Mouse (Mus musculus) CD8-positive naive resting alpha-beta T cell, adult 2 months (primary cell): ENCODE measurements around the gene Pml.

Experiments
- DNase-seq, 2 experiments: peaks; one replicate each; pipeline ENCODE4 v3.0.0; 2022; ENCODE audit warnings: low read depth in 2 of 2, low spot score in 2 of 2

The Pml gene

DNA sequence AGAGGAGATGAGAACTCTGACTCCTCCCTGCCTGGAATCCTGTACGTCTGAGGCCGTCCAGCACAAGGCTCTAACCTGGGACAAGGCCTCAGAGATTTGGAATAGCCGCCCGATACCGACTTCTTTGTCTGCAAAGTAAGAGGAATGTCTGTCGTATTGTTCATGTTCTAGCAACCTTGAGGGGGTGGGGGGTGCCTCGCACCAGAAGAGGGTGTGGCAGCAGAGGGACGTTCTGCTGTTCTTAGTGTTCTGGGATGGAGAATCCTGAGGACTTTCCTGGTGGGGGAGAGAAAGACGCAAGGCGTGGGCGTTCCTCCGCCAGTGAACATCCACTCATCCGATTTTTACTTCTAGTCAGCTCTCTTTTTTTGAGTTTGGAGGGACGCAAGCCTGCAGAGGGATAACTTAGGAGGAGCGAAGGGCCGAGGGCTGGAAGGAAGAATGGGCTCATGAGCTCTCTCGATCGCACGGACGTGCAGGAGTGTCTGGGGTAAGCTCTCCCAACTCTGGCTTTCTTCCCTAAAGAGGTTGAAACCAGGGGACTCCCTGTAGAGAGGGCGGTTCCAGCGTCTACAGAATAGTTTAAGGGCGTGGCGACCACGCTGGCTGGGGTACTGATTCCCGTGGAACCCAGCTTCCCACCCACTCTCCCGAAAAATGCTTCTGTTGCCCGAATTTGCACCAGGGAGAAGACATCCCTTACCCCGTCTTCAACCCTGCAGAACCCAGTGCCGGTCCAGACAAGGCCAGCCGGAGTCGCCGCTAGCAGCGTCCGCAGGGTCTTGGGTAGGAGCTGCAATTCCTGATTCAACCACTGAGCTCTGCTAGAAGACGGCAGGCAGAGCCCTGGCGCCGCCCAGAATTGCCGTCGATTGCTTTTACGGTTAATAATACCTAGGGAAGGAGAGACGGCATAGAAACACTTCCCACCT lies 45.8 kb downstream of the Pml start, which contains the start of the genes Islr and Islr2:
Islr (minus strand) TSS at position 791 of the 932 bp plus-strand sequence.
Islr2 (minus strand) TSS at position 804 of the 932 bp plus-strand sequence.
- DNase-seq: peak; percentile 27 to 51

DNA sequence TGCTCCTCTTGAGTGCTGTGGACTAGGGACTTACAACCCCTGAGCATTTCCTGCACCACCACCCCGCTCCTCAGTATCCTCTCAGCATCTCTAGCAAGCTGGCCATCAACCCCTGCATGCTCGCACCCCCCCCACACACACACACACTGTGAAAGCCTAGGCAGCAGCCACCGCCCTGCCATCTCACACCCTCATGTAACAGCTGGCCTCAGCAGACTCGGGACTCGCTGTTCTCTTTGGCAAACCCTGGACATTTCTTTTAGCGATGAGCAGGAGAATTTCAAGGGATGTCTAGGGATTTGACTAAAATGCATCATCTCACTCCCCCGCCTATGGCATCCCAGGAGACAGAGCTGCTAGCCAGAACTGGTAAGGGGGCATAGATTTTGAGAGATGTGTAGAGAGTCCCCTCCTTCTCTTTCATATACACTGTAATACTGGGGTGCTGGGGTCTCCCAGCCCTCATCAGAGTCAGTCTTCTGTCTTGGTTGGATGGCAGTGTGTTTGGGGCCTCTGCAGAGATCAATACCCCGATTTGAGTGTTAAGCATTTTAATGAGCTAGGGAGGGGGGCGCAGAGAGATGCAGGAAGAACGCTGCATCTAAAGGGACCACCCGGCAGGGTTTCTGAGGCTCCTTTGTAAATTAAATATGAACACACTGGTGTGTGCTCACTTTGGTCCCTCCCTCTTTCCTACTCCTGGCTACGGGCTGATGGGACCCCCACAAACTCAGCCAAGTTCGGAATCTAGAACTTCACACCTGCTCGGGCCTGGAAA lies 46.7 kb downstream of the Pml start:
- no peak for DNase-seq

DNA sequence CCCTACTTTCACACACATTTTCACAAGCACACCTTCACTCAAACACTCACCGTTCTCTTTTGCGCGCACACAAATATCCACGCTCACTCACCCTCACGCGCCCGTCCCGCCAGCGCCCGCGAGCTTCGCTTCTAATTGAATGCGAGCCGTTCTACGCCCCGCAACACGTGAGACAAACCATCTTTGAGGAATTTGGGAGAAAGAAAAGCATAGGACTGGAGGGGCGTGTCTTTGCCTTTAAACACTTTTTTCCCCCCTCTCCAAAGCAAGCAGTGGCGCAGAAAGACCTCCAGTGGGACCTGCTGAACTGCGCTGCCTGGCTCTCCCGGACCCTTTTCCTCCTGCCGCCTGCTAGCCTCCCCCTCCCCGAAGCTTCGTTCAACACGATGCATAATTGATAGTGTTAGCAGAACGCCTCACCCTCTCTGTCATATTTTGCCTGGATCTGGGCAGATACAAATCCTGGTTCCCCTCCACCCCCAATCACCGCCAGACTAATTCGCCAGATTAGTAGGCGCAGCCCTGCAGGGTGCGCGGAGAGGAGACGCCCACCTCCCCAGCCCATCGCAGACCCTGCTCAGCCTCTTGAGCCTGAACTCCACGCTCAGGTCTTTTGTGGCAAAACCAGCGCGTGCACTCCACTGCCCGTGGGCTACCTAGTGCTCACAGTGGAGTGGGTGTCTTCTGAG lies 47.6 kb downstream of the Pml start:
- DNase-seq: no peak

DNA sequence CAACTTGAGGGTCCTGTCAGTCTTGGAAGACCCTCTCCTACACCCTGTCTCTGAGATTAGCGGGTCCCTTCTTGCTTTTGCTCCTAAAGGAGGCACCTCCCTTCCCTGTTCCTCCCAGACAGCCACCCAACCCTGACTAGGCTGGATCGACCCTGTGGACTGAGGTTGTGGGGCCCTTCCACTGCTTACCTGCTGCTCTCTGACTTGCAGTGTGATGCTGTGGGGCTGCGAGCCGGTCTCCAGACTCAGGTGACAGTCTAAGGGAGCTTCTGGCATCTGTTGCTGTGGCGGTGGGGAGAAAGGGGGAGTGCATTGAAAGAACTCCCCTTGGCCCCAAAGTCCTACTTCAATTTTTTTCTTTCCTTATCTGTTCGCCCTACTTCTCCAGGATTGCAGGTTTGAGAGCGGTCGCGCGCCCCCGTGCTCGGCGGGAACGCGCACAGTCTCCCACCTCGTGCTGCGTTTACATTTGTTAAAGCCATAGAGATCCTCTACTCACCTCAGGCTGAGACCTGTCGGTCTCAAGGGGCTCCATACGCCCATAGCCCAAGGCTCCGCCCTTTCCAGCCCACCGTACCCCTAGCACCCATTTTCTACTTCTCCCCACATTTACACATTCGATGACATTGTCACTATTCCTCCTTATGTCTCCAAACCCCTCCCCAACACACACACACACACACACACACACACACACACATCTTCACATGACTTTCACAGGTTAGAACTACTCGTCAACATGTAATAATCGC lies 48.3 kb downstream of the Pml start:
- no peak for DNase-seq

DNA sequence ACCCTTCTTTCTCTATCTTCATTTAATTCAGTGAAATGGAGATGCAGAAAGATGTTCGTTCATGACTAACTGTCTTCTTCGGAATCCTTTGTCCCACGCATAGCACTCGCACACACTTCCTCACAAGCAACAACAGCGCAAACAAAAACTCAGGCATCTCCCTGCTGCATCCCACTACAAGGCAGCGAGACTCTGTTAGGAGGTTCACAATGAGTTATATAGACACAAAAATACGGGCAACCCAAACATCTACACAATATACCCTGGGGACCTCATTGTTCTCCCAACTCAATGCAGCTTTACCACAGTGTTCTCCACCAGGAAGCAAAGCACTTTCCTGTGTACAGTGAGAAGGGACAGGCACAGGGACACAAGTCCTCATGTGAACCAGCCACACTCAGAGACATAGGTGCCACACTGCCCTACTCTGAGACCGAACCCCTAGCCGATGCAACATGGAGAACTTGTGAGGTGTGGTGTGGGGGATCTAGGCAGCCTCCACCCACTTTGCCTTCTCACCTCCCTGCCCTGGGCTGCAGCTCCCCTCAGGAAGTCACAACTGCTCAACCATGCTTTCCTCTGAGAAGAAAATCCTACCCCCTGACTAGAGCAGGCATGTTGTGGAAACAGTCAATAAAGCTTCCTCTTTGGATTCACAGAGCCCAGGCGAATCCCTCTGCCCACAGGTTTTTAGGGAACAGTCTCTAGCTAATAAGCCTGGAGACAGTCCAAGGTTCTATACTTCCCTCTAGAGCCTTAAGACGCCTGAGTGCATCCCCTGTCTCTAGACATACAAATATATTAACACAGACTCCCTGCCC lies 49.1 kb downstream of the Pml start:
- DNase-seq: no peak

DNA sequence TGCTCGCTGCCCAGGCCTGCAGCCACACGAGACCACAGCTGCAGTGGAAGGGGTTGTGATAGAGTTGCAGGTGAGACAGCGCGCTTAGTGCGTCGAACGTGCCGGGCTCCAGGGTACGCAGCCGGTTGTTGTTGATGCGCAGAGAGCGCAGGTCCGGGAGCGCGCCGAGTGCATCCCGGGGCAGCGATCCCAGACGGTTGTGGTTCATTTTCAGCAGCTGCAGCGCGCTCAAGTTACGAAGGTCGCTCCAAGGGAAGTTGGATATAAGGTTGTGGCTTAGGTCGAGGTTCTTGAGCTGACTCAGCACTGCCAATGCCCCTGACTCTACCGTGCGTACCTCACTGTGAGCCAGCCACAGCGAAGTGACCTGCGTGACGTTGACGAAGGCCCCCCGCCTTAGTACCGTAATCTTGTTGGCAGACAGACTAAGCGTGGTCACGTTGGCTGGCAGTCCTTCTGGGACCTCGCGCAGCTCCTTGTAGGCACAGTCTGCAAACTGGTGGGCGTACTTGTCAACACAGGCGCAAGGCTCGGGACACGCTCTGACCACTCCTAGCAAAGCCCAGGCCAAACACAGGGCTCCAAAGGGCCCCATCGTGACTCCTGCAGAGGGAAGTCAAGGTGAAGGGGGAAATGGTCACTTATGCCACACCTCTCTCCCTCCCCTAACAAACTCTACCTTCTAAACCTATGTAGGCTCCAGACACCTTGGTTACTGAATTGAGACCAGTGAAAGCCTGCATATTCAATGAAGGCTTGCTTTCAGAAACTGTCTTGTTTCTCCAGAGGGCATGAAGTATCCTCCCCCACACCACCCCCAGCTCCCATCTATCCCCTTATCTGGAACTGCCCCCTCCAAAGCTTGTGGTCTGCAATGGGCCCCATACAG lies 50.0 kb downstream of the Pml start:
- no peak for DNase-seq

DNA sequence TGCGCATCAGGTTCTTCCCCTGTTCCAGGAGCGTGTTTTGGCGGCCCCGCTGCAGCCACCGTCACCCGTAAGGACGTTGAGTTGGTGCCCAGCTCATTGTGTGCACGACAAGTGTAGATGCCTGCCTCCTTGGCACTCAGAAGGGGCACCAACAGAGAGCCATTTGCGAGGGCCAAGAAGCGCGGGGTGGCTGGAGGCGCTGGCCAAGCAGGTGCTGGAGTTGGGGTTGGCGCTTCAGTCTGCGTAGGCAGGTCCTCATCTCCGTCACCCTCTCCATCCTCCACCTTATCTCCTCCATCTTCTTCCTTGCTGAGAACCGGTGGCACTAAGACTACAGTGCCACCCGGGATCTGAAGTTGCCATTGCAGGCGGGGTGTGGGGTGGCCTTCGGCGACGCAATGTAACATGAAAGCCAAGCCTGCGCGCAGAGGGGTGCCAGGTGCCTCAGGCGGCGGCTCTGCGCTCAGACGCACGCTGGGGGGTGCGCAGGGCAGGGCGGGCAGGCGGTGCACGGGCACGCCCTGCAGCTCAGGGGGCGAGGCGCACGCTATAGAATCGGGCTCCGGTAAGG lies 50.7 kb downstream of the Pml start:
- no peak for DNase-seq

DNA sequence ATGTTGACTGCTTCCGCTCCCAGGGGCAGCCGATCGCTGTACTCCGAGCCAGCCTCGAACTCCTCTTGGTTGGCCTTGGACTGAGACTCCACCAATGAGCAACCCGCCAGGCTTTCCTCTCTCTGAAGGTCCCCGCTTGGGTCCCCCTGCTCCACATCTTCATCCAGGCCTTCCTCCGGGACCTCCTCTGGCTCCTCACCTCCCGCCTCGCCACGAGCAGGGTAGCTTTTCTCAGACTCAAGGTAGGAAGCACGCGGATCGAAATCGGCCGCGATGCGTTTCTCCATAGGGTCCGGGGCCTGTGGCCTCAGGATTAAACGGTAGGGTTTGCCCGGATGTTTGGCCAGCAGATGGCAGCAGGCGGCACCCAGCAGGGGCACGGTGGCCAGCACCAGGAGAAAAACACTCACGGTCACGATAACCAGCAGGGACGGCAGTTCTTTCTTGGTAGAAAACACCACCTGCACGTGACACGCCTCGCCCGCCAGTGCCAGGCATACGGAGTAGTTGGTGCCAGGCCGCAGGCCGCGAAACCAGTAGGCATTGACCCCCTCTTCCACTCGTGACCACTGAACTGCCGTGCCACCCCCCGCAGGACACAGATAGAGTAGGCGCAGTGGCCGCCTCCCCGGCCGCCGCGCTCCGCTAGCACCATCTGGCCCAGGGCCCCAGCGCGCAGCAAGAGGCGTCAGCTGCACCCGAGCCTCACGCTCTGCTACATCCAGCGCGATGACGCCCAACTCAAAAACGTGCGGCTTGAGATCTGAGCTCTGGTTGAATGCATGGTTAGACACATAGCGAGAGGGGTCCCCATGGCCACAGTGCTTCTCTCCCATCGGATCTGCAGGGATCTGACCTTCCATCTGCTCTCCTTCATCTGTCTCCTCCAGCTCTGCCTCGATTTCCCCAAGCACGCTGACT lies 51.5 kb downstream of the Pml start:
- no peak for DNase-seq

DNA sequence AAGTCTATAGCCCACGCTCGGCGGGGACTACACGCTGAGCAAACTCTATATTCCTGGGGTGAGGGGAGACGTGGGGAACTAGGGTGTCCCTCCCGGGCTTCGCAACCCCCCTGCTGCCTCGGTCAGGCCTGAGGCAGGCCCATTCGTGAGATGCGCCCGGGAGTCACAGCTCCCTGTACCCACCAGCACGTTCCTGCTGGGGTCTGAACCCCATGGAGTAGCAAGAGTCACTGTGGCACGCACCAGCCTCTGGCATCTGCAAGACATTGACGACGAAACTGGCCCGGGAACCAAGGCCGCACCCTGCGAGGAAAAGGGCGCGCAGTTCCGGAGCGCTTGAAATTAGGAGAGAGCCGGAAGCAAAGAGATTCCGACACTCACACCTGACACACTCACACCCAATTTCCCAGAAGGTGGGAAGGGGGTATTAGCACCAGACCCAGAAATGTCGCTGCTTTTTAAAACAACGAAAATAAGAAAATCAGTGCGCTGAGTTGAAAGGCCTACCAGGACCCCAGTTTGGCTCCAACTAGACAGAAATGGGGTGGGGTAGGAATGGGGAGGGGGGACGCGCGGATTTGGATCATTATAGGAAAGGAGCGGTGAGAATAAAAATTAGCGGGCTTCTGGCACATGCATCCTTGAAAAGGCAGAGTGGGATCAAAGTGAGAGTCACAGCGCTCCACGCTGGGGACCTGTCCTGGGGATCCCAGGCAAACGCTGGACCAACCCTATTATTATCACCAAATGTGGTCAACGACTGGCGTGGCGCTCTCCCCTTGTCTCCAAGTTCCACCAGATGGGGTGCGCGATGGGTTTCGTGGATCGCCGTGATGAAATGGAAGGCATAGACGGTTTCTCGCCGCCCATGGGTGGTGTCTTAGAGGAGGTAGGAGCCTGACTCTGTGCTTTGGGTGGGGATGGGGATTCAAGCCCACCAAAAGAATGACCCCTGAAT lies 52.7 kb downstream of the Pml start:
- no peak for DNase-seq

DNA sequence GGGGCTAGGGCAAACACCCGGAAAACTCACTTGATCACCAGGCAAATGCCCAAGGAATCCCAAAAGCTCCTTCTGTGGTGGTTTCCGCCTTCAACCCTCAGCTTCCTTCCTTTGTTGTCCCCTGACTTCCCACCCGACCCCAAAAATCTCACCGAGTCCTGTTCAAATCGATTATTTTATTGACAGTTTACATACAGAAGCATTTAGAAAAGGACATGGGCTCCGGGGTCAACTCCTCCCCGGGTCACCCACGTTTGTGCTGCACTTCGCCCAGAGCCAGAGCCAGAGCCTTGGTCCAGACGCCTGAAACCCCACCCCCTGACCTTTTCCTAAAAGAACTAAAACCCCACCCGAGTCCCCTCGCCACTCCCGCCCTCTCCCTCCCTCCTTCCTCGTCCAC lies 53.4 kb downstream of the Pml start:
- DNase-seq: no peak

DNA sequence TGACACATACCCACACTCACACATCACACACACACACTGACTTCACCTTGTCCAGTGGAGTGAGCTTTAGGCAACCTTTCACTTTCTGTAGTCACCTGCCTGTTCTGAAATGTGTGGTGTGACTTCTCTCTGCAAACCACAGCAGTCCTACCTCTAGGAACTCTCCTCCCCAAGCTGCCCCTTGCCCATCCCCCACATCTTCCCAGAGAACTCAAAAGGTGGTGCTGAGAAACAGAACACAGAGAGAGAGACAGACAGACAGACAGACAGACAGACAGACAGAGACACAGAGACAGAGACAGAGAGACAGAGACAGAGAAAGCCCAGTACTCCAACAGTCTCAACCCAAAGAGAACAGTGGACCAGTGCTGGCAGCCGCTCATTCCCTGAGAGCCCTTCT lies 53.9 kb downstream of the Pml start:
- DNase-seq: no peak

DNA sequence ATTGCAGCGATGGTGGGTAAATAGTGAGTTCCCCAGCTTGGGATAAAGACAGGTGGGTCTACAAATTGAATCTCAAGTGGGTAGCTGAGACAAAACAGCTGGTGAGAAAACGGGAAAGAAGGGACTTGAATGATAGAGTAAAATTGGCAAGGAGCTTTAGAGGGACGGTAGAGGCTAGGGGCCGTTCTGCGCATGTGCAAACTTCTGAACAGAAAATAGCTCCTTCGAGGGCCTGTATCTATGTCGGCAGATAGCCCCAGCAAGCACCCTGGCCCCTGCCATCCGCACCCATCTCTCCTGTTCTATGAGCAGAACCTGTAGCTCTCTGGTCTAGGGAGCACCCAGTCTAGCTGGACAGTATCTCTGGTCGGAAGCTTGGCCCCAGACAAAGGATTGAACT lies 55.4 kb downstream of the Pml start:
- no peak for DNase-seq

DNA sequence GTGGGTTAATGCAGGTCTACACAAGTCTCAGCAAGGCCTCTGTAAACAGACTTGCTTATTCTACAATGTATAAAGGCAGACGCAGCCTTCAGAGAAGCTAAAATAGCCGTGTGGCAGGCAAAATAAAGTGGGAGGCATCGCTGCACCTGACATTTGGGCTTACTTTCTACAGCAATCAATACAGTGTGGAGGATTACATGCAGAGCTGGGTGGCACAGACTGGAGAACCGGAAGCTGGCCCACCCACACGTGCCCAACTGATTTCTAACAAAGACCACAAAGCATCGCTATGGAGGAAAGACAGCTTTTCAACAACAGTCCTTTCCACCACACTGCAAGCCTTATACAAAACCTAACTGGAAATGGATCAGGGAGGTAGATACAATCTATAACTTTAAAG lies 65.1 kb downstream of the Pml start:
- no peak for DNase-seq

DNA sequence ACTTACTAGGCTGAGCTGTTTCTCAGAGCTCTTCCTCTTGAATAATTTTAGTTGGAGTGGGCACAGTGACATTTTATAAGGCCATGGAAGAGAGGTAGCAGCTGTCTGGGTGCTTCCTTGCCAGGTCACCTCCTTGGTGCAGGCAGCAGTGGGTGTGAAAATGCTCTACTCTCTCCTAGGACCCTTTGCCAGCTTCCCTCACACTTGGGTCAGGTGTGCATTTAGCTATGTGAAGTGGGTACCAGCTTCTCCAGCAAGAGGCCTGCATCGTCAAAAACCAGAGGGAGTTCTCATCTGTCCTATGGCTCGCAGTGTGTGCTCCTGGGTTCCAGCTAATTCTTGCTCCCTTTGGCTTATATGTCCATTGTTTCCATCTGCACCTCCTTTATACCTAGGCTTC lies 70.2 kb downstream of the Pml start:
- no peak for DNase-seq

DNA sequence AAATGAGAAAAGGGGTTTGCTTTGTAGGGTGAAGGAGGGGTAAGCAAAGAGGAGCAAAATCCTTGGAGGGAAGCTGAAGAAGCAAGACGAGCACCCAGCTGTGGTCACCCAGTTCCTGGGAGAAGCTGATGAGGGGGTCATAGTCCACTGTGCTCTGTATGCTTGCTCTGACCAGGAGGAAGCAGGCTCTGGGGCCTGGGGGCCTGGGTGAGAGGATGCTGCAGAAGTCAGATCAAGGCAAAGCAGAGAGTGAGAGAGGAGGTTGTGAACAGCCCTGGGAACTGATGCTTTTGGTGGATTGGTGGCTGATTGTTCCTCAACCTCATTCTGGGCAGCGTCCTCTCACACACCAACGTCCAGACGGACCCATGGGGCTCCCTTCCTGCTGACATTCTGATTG lies 72.4 kb downstream of the Pml start:
- no peak for DNase-seq

DNA sequence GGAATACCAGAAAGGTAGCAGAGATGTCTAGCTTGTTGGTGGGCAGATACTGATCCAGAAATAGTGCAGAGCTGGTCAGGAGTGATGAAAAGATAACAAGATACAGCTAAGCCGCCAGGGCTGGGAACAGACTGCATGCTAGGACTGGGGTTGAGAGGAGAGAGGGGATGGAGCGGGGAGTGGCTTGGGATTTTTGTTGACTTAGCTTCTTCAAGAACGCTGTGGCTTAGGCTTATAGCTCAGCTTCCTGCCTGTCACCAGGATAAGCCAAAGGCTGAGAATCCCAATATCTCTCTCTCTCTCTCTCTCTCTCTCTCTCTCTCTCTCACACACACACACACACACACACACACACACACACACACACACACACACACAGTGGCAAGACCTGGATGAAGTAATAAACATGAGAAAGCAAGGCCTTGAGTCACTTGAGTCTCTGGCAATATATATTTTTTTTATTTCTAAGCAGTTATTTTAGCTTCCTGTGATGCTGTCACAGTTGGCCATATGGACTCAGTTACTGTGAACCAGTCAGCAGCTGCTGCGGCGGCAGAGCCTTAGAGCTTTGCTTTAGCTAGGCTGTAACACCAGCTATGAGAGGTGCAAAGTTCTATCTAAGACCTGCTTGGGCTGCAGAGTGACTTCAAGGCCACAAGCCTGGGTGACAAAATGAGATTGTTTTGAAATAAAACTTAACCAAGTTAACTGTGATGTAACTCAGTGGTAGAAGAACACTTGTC lies 73.7 kb downstream of the Pml start:
- DNase-seq: no peak
